Mouse (Mus musculus): ENCODE results near the gene Erbb3.
"Not testable (repeated sequence)": the region's sequence is repeated elsewhere in the genome, so short reads cannot be mapped to it uniquely, and the experiment has no call there.

Gene Erbb3

DNA sequence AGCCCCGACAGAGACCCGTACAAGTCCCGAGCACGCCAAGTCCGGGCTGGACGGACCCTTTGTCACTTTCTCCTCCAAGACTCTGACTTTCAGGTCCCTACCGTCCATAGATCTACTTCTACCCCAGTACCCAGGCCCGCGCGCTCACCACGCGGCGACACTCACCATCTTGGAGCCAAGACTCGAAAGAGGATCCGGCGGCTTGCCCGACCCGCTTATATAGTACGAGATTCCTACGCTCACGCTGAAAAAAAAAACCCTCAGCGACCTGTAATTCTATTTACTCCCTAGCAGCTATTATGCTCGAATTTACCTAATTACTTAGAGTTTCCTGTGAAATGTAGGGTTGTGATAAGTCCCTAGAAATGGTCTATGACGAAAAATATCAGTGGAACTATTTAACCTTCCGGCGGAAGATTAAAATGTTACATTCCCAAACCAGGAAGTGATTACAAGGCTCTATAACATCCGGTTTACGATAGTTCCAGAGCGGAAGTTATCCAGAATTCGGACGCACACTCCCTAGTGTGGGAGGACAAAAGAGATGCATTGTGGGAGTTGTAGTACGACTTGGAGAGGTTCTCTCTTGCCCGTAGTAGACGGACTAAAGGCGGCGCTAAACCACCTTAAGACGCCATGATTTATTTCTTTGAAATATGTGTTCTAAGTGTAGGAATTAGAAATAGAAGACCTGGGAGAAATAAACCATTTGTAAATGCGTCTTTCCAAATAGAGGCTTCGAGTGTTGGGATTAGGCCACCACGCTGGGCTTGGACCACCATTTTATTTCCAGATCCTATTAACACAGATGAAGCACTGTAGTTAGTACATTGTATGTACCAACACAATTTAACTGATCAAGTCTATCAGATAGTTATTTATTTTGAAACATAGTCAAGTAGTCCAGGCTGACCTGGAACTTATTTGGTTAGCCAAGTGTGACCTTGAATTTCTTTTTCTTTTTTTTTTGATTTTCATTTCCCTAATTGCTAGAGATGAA is 37.2 kb upstream of the Erbb3 start, which contains the start of gene Rps26:
Gene Rps26, minus strand, starts transcription at position 437 of the 1,000 bp plus-strand sequence.
- Histone ChIP-seq H3K36me3 (ENCODE audit: insufficient read depth, low read length) (peaks cover 29% of the 10 kb centered on the region), H3K4me3 (replicated peaks; ENCODE audit: low read length) (peak within 1 kb of the TSS; percentile 98), H3K9me3 (ENCODE audit: low read length) (no peaks in the 10 kb centered on the region), H3K4me1 (replicated peaks; ENCODE audit: low read depth, low read length) (peaks cover 49% of the 10 kb centered on the region), H3K27me3 (ENCODE audit: insufficient read depth, low read length) (no peaks in the 10 kb centered on the region)
- no peak for TF ChIP-seq NANOG (IDR thresholded peaks at IDR 0.05; ENCODE audit: borderline replicate concordance, low read length)
- TF ChIP-seq CTCF (conservative IDR thresholded peaks at IDR 0.05; ENCODE audit: low read length), result no peak; the same call in 1 of the 2 replicates
- no peak for TF ChIP-seq POU5F1 (IDR thresholded peaks at IDR 0.05; ENCODE audit: borderline replicate concordance, low read length)

DNA sequence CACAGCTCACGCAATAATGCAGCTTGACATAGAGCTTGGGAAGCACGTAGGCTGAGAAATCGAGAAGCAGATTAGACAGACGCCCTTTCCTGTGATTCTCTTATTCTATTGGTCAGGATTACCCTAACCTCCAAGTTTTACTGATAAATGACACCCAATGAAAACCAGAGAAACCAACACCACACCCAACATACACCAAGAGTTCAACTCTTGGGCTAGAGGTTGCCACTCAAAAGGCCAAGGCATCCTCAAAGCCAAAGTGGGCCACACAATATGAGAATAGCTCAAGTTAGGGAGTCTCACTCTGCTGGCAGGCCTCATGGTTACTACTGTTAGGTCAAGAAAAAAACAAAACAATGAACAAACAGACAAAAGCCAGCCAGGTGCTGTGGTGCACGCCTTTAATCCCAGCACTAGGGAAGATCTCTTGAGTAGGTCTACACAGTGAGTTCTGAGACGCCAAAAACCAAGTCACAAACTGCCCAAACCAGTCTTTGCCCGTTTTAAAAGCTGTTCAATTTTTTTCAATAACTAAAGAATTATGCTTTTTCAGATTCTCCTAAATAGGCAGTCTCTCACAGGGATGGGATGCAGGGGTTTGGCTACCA is 35.9 kb upstream of the Erbb3 start:
- no peaks in the 10 kb centered on the region for H3K9me3 ChIP-seq (ENCODE audit: low read length)
- peaks cover 47% of the 10 kb centered on the region for H3K4me1 ChIP-seq (replicated peaks; ENCODE audit: low read depth, low read length)
- H3K36me3 ChIP-seq (ENCODE audit: insufficient read depth, low read length), result peaks cover 29% of the 10 kb centered on the region
- H3K27me3 ChIP-seq (ENCODE audit: insufficient read depth, low read length), result no peaks in the 10 kb centered on the region
- peak overlapping the region; percentile 98 for H3K4me3 ChIP-seq (replicated peaks; ENCODE audit: low read length)
- TF ChIP-seq NANOG (IDR thresholded peaks at IDR 0.05; ENCODE audit: borderline replicate concordance, low read length) (no peak), CTCF (conservative IDR thresholded peaks at IDR 0.05; ENCODE audit: low read length) (no peak), POU5F1 (IDR thresholded peaks at IDR 0.05; ENCODE audit: borderline replicate concordance, low read length) (no peak)

DNA sequence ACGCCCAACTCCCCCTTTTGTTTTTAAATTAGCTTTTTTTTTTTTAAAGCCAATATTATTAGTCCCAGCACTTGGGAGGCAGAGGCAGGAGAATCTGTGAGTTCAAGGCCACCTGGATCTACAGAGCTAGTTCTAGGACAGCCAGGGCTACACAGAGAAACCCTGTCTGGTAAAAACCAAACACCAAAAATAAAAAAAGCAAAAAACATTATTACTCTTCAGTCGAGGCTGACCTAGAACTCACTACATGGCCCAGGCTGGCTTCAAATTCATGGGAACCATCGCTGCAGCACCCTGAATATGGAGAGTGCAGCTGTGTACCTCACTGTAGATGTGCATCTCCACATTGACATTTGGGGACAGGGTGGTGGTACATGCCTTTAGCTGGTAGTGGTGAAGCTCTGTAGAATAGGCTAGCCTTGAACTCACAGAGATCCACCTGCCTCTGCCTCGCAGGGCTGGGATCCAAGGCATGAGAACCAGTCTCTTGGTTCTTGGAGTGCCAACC is 33.7 kb upstream of the Erbb3 start:
- not testable (repeated sequence) for H3K27me3 ChIP-seq (ENCODE audit: insufficient read depth, low read length); H3K9me3 ChIP-seq (ENCODE audit: low read length); H3K4me3 ChIP-seq (replicated peaks; ENCODE audit: low read length)
- Histone ChIP-seq H3K36me3 (ENCODE audit: insufficient read depth, low read length) (peaks cover 29% of the 10 kb centered on the region), H3K4me1 (replicated peaks; ENCODE audit: low read depth, low read length) (peaks cover 45% of the 10 kb centered on the region)

DNA sequence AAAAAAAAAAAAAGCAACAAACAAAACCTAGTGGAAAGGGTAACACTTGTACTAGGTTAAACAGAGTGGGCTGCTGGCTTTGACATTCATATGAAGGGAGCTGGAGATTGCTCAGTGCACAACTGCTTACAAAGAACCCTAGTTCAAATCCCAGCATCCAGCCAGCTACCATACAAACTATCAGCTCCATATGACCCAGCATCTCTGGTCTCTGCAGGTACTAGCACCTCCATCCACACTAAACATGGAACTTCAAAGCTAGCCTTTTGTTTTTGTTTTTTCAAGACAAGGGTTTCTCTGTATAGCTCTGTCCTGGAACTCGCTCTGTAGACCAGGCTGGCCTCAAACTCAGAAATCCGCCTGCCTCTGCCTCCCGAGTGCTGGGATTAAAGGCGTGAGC is 33.2 kb upstream of the Erbb3 start:
- Histone ChIP-seq H3K4me3 (replicated peaks; ENCODE audit: low read length) (no peak overlapping the region), H3K27me3 (ENCODE audit: insufficient read depth, low read length) (no peaks in the 10 kb centered on the region), H3K36me3 (ENCODE audit: insufficient read depth, low read length) (peaks cover 29% of the 10 kb centered on the region), H3K4me1 (replicated peaks; ENCODE audit: low read depth, low read length) (peaks cover 40% of the 10 kb centered on the region), H3K9me3 (ENCODE audit: low read length) (no peaks in the 10 kb centered on the region)
- TF ChIP-seq CTCF (conservative IDR thresholded peaks at IDR 0.05; ENCODE audit: low read length) (no peak), NANOG (IDR thresholded peaks at IDR 0.05; ENCODE audit: borderline replicate concordance, low read length) (no peak), POU5F1 (IDR thresholded peaks at IDR 0.05; ENCODE audit: borderline replicate concordance, low read length) (no peak)

DNA sequence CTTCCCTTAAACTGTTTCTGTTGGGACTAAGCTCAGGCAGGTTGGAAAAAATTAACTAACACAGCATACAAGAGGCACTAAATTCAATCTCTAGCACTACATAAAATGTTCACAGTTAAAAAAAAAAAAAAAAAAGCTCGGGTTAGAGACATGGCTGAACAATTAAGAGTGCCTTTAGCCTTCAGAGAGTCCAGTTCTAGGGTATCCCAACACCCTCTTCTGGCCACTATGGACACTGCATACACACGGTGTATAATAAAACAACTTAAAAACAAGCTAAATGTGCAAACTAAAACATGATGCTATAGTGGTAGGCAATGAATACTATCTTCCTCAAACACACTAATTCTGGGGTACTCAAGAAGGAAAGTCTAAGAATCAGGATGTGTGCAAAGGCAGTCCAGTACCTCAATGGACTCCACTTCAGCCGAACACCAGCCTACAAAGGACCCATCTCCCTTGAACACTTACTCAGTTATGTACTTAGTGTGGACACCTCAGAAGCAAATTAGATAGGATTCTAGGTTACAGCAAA is 32.6 kb upstream of the Erbb3 start:
- Histone ChIP-seq H3K9me3 (ENCODE audit: low read length) (no peaks in the 10 kb centered on the region), H3K4me1 (replicated peaks; ENCODE audit: low read depth, low read length) (peaks cover 35% of the 10 kb centered on the region), H3K4me3 (replicated peaks; ENCODE audit: low read length) (no peak overlapping the region), H3K36me3 (ENCODE audit: insufficient read depth, low read length) (peaks cover 29% of the 10 kb centered on the region), H3K27me3 (ENCODE audit: insufficient read depth, low read length) (no peaks in the 10 kb centered on the region)
- no peak for TF ChIP-seq POU5F1 (IDR thresholded peaks at IDR 0.05; ENCODE audit: borderline replicate concordance, low read length)
- peak; percentile 31 for TF ChIP-seq CTCF (conservative IDR thresholded peaks at IDR 0.05; ENCODE audit: low read length)
- no peak for TF ChIP-seq NANOG (IDR thresholded peaks at IDR 0.05; ENCODE audit: borderline replicate concordance, low read length)

DNA sequence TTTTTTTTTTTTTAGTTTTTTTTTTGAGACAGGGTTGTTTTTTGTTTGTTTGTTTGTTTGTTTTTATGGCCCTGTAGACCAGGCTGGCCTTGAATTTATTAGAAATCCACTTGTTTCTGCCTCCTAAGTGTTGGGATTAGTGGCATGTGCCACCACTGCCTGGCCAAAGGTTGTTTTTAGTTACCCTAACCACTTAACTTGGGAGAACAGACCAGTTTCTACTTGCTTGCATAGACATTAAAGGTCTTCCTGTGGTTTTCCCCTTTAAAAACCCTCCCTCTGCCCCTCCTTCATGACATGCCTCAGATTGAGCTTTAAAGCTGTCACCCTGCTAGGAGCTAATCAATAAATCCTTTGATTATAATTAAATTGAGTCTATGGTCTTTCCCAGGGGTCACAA is 30.8 kb upstream of the Erbb3 start:
- TF ChIP-seq POU5F1 (IDR thresholded peaks at IDR 0.05; ENCODE audit: borderline replicate concordance, low read length), result no peak
- TF ChIP-seq NANOG (IDR thresholded peaks at IDR 0.05; ENCODE audit: borderline replicate concordance, low read length), result no peak
- no peak for TF ChIP-seq CTCF (conservative IDR thresholded peaks at IDR 0.05; ENCODE audit: low read length)
- no peaks in the 10 kb centered on the region for H3K27me3 ChIP-seq (ENCODE audit: insufficient read depth, low read length)
- H3K4me1 ChIP-seq (replicated peaks; ENCODE audit: low read depth, low read length), result peaks cover 32% of the 10 kb centered on the region
- no peaks in the 10 kb centered on the region for H3K9me3 ChIP-seq (ENCODE audit: low read length)
- H3K36me3 ChIP-seq (ENCODE audit: insufficient read depth, low read length), result peaks cover 22% of the 10 kb centered on the region
- H3K4me3 ChIP-seq (replicated peaks; ENCODE audit: low read length), result no peak overlapping the region

DNA sequence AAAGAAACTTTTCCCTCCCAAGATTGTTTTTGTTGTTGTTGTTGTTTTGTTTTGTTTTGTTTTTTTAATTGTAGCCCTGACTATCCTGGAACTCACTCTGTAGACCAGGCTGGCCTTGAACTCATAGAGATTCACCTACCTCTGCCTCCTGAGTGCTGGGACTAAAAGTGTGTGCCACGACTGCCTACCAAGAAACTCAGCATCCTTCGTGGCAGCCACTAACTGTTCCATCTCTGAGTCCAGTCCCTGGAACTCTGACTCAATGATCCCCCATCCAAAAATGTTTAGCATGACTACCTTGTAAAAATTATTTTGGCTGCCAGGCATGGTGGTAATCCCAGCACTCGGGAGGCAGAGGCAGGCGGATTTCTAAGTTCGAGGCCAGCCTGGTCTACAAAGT is 29.7 kb upstream of the Erbb3 start:
- H3K9me3 ChIP-seq (ENCODE audit: low read length); H3K27me3 ChIP-seq (ENCODE audit: insufficient read depth, low read length); H3K4me3 ChIP-seq (replicated peaks; ENCODE audit: low read length): not testable (repeated sequence)
- Histone ChIP-seq H3K4me1 (replicated peaks; ENCODE audit: low read depth, low read length) (peaks cover 24% of the 10 kb centered on the region), H3K36me3 (ENCODE audit: insufficient read depth, low read length) (peaks cover 11% of the 10 kb centered on the region)

DNA sequence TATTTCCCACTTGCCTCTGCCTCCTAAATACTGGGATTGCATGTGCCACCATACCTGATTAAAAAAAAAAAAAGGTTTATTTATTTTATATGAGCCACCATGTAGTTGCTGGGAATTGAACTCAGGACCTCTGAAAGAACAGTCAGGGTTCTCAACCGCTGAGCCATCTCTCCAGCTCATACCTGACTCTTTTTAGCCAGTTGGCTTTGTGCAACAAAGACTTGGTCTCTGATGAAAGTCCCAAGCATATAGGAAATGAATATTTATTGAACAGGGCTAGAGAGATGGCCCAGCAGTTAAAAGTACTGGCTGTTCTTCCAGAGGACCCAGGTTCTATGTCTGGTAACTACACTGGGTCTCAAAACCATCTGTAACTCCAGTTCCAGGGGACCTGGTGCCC is 29.1 kb upstream of the Erbb3 start:
- H3K36me3 ChIP-seq (ENCODE audit: insufficient read depth, low read length), result peaks cover 5% of the 10 kb centered on the region
- H3K9me3 ChIP-seq (ENCODE audit: low read length), result no peaks in the 10 kb centered on the region
- H3K27me3 ChIP-seq (ENCODE audit: insufficient read depth, low read length), result peaks cover 3% of the 10 kb centered on the region; the same call in 1 of the 2 replicates
- TF ChIP-seq NANOG (IDR thresholded peaks at IDR 0.05; ENCODE audit: borderline replicate concordance, low read length) (no peak), CTCF (conservative IDR thresholded peaks at IDR 0.05; ENCODE audit: low read length) (no peak), POU5F1 (IDR thresholded peaks at IDR 0.05; ENCODE audit: borderline replicate concordance, low read length) (no peak)
- peaks cover 18% of the 10 kb centered on the region for H3K4me1 ChIP-seq (replicated peaks; ENCODE audit: low read depth, low read length)
- H3K4me3 ChIP-seq (replicated peaks; ENCODE audit: low read length), result no peak overlapping the region

DNA sequence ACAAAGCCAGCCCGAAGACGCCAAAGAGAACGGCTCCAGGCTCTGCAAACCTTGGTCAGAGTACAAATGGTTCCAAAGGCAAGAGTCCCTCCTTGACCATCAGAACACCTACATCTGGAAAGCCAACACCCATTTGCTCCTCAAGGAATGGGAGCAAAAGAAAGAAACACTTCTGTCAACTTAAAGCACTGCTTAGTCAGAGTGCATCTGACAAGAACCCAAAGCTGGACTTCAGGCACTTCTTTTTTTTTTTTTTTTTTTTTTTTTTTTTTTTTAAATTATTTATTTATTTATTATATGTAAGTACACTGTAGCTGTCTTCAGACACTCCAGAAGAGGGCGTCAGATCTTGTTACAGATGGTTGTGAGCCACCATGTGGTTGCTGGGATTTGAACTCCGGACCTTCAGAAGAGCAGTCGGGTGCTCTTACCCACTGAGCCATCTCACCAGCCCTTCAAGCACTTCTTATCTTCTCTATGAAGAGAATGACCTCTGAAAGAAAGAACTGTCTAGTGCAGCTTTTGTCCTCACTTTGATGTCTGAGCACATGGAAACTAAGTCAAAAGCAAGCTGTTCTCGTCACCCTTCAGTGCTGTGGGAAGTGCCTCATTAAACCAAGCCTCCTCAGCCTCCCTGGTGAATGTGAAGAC is 26.5 kb upstream of the Erbb3 start:
- H3K36me3 ChIP-seq (ENCODE audit: insufficient read depth, low read length); H3K27me3 ChIP-seq (ENCODE audit: insufficient read depth, low read length); H3K4me1 ChIP-seq (replicated peaks; ENCODE audit: low read depth, low read length); H3K9me3 ChIP-seq (ENCODE audit: low read length); H3K4me3 ChIP-seq (replicated peaks; ENCODE audit: low read length): not testable (repeated sequence)

All from E14TG2a.4 (cell line).